Mouse (Mus musculus) liver, adult 2 months (tissue): ENCODE data around the gene Prickle3. TPM values are rescaled to one million over a fixed set of nuclear protein-coding genes. Genes with fewer than 3 reads are reported as not detected.

Experiments
- DNase-seq: peaks from one replicate; pipeline ENCODE4 v3.0.0-alpha.2; 2011; ENCODE audit warnings: low read depth, low spot score; ENCODE audit errors: extremely low read depth
- H3K27ac ChIP-seq: fragments of 200-500 bp; replicated peaks from 2 replicates; pipeline ENCODE4 v1.5.1; 2012; ENCODE audit warnings: low read depth, mild to moderate bottlenecking, control low read depth, inconsistent platforms, low read length; ENCODE audit not compliant: insufficient read depth
- H3K27me3 ChIP-seq: fragments of 200-500 bp; 2 replicates; pipeline ENCODE4 v1.6.1; 2012; ENCODE audit warnings: mild to moderate bottlenecking, moderate library complexity, low read length, inconsistent platforms; ENCODE audit not compliant: control insufficient read depth, insufficient read depth
- H3K36me3 ChIP-seq: fragments of 200-500 bp; 2 replicates; pipeline ENCODE4 v1.6.1; 2012; ENCODE audit warnings: low read length, inconsistent platforms; ENCODE audit not compliant: control insufficient read depth, insufficient read depth
- H3K4me1 ChIP-seq: fragments of 200-500 bp; 2 replicates; pipeline ENCODE4 v1.6.1; 2011; ENCODE audit warnings: low read length; ENCODE audit not compliant: control insufficient read depth, insufficient read depth
- H3K4me3 ChIP-seq: fragments of 200-500 bp; 2 replicates; pipeline ENCODE4 v1.5.1; 2011; ENCODE audit warnings: low read depth, mild to moderate bottlenecking, control low read depth, low read length, moderate library complexity; ENCODE audit not compliant: insufficient read depth
- H3K79me2 ChIP-seq: fragments of 200-500 bp; 2 replicates; pipeline ENCODE4 v1.6.1; 2012; ENCODE audit warnings: inconsistent platforms, mild to moderate bottlenecking, low read length, moderate library complexity; ENCODE audit not compliant: control insufficient read depth, insufficient read depth
- H3K9ac ChIP-seq: fragments of 200-500 bp; 2 replicates; pipeline ENCODE4 v1.6.1; 2012; ENCODE audit warnings: low read depth, mild to moderate bottlenecking, control low read depth, inconsistent platforms, low read length
- CTCF ChIP-seq: fragments of 200-500 bp; IDR thresholded peaks from 2 replicates; pipeline ENCODE4 v1.5.1; 2011; ENCODE audit warnings: low read depth, low read length, control low read depth
- POLR2A ChIP-seq: fragments of 200-500 bp; IDR thresholded peaks from 2 replicates; pipeline ENCODE4 v1.6.1; 2011; ENCODE audit warnings: low read length, control low read depth; ENCODE audit not compliant: insufficient read depth; ENCODE audit errors: extremely low read depth
- WGBS: fragments of 180-500 bp; shearing (Covaris S2); methylation state at CpG from one replicate; pipeline ENCODE4 v1.1.7; 2018; 5-methylcytosine and 5-hydroxymethylcytosine counted together
- polyA plus RNA-seq: library from polyadenylated mRNA; depleted of rRNA; stranded (reverse); fragments of >200 nt; gene quantifications from 2 replicates; pipeline ENCODE4 v1.2.3, GENCODE M21; 2012
- total RNA-seq: library from RNA; depleted of rRNA; stranded (reverse); fragments of >200 nt; gene quantifications from 2 replicates; pipeline ENCODE4 v1.2.3, GENCODE M21; 2014

Prickle3 gene
- total and polyA plus RNA-seq, 2 experiments, result 2.0 to 6.8 TPM

DNA sequence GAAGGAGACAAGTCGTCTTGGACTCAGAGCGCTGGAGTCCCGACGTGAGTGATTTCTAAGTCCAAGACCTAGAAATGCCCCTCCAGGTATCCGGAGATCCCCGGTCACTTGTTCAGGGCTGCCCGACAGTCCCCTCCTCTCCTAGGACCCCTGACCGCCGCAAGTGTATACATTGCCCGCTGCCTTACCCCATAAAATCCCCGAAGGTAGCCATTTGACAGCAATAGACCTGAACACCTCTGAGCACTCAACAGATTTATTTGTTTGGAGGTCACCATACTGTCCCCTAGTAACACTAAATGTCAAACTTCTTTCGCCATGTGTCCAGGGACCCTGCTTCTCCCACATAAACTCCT lies 23.0 kb downstream of the Prickle3 start:
- no peaks in the 10 kb centered on the region for H3K4me1 ChIP-seq
- H3K9ac ChIP-seq, result peak overlapping the region; percentile 46
- no peak for DNase-seq
- TF ChIP-seq CTCF, result no peak
- no peak for TF ChIP-seq POLR2A
- WGBS, result 4% methylated on average over 12 of the region's 12 CpGs
- no peaks in the 10 kb centered on the region for H3K36me3 ChIP-seq
- H3K79me2 ChIP-seq, result no peaks in the 10 kb centered on the region
- H3K4me3 ChIP-seq, result peak overlapping the region; percentile 50
- no peaks in the 10 kb centered on the region for H3K27me3 ChIP-seq
- peak overlapping the region; percentile 94 for H3K27ac ChIP-seq

DNA sequence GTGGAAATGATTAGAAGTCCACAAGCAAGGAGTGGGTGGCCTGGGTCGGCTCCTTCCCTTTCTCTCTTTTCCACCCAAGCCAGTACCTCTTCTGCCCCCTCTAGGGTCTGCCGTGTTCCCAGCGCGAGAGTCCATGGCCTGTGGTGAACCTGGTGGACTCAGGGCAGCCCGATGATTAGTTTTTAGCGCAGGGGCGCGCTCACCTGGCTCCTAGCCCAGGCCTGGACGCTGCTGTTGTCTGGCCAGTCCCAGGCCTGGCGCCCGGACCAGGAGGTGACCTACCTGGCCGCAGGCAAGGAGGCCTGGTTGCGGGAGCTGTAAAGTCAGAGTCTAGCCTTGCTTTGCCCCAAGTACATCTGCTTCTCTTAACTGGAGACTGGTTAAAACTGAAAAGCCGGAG lies 23.8 kb downstream of the Prickle3 start, which contains the start of gene Magix:
TSS of gene Magix (minus strand) at position 388 of the 400 bp plus-strand sequence.
- H3K9ac ChIP-seq, result peak within 1 kb of the TSS; percentile 65
- H3K27ac ChIP-seq, result peak within 1 kb of the TSS; percentile 94
- no peaks in the 10 kb centered on the region for H3K36me3 ChIP-seq
- H3K4me1 ChIP-seq, result no peaks in the 10 kb centered on the region
- H3K27me3 ChIP-seq, result no peaks in the 10 kb centered on the region
- DNase-seq, result peak; percentile 68
- H3K4me3 ChIP-seq, result peak within 1 kb of the TSS; percentile 60
- H3K79me2 ChIP-seq, result no peaks in the 10 kb centered on the region
- TF ChIP-seq CTCF (no peak), POLR2A (no peak)
- 13% methylated on average over 14 of the region's 14 CpGs for WGBS

DNA sequence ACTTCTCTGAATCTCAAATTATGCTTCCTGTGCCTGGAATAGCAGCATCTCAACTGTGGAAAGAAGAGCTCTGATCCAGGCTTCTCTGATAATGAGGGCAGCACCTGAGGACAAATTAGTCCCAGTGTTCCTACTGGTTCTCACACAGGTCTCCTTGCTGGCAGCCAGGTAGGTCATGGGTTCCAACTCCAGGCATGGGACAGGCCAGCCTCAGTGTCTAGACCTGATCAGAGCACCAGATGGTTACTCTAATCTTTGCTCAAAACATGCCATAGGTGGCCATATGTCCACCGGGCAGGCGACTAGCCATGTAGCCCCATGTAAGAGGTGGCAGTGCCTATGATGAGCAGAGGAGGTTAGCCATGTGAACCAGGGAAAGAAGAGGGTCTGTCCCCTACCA lies 31.3 kb downstream of the Prickle3 start:
- no peaks in the 10 kb centered on the region for H3K36me3 ChIP-seq
- no peaks in the 10 kb centered on the region for H3K27me3 ChIP-seq
- TF ChIP-seq POLR2A (no peak), CTCF (no peak)
- H3K79me2 ChIP-seq, result no peaks in the 10 kb centered on the region
- no peak for DNase-seq
- no peak overlapping the region for H3K9ac ChIP-seq
- no peak overlapping the region for H3K27ac ChIP-seq
- H3K4me1 ChIP-seq, result no peaks in the 10 kb centered on the region
- no peak overlapping the region for H3K4me3 ChIP-seq
- 86% methylated on average over 2 of the region's 2 CpGs for WGBS

DNA sequence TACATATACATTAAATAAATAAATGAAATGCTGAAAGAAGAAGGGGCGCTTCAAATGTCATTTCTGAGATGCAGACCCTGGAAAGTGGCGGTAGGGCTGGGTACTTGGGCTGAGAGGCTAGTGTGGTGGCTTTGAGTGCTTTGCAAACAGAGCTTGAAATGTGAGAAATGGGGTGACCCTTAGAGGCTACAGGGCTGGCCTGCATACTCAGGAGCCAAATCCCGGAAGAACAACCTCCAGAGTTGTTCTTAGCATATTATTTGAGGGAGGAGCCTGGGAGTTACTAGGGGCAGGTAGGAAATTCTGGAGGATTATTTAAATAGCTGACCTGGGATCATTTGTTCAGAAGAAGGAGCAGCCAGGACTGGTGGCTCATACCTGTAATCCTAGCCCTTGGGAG lies 33.4 kb downstream of the Prickle3 start:
- Histone ChIP-seq H3K9ac (no peak overlapping the region), H3K4me1 (no peaks in the 10 kb centered on the region), H3K27me3 (no peaks in the 10 kb centered on the region), H3K79me2 (no peaks in the 10 kb centered on the region), H3K4me3 (no peak overlapping the region), H3K27ac (no peak overlapping the region), H3K36me3 (no peaks in the 10 kb centered on the region)
- no peak for DNase-seq
- WGBS, result 78% methylated on average over 3 of the region's 3 CpGs
- no peak for TF ChIP-seq POLR2A
- TF ChIP-seq CTCF, result no peak

DNA sequence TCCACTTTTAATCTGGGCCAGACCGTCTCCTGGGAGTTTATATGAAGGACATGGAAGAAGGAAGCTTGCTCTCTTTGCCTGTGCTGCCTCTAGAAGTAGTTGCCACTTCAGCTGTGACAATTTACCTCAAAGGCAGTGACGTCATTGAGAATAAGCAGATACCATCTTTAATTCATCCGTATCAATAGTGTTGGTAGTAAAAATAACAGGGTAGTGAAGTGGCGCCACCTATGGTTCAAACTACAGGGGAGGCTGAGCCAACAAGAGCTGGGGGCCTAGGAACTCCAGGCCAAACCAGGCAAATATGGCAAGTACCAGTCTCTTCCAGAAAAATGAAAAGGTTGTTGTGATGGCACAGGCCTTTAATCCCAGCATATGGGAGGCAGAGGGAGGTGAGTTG lies 35.8 kb downstream of the Prickle3 start:
- Histone ChIP-seq H3K27ac (no peak overlapping the region), H3K4me1 (no peaks in the 10 kb centered on the region; the same call in 1 of the 2 replicates), H3K4me3 (no peak overlapping the region), H3K36me3 (no peaks in the 10 kb centered on the region), H3K27me3 (no peaks in the 10 kb centered on the region), H3K9ac (no peak overlapping the region), H3K79me2 (no peaks in the 10 kb centered on the region; the same call in 1 of the 2 replicates)
- peak; percentile 39 for DNase-seq
- TF ChIP-seq POLR2A (no peak), CTCF (peak; percentile 56)
- 31% methylated on average over 4 of the region's 4 CpGs for WGBS

DNA sequence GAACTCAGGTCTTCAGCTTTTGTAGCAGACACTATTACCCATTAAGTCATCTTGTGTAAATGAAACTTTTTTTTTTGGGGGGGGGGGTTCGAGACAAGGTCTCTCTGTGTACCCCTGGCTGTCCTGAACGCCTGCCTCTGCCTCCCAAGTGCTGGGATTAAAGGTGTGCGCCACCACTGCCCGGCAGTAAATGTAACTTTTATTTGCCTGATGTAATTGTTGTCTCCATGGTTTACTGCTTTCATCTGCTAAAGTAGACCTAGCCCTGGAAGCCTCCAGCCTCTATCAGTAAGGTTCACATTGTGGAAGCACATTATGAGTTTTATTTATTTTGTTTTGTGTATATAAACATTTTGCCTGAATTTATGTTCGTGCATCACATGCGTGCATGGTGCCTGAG lies 39.5 kb downstream of the Prickle3 start:
- Histone ChIP-seq H3K36me3 (peaks cover 9% of the 10 kb centered on the region; the same call in 1 of the 2 replicates), H3K4me3 (0 out of 2 replicates have a peak overlapping the region, but pooled peaks have one; percentile 37), H3K27me3 (no peaks in the 10 kb centered on the region), H3K79me2 (peaks cover 2% of the 10 kb centered on the region; the same call in 1 of the 2 replicates), H3K9ac (no peak overlapping the region), H3K27ac (no peak overlapping the region), H3K4me1 (no peaks in the 10 kb centered on the region; the same call in 1 of the 2 replicates)
- 37% methylated on average over 6 of the region's 6 CpGs for WGBS
- TF ChIP-seq CTCF (no peak), POLR2A (no peak)
- no peak for DNase-seq
